Mouse (Mus musculus): ENCODE data around the gene Anln. TPM values are rescaled to one million over a fixed set of nuclear protein-coding genes. Genes with fewer than 3 reads are reported as not detected.

The Anln gene
- polyA plus RNA-seq (2015; fragmentation: Illumina TruSeq; extraction: RNeasy Lipid Tissue Mini Kit (QIAGEN cat#74804); ENCODE audit: insufficient read depth, low replicate concordance) = 8.2 TPM

GRCm38 (mm10) chr9:22389021-22389476 lies at the start of gene Anln:
TSS of gene Anln (minus strand) at chr9:22389188.

GRCm38 (mm10) chr9:22411002-22411857 lies 22.2 kb upstream of the Anln start, which contains the start of gene 9530077C05Rik:
TSS of gene 9530077C05Rik (plus strand) at chr9:22411513.

GRCm38 (mm10) chr9:22307156-22307919 lies 81.7 kb downstream of the Anln start, which contains the start of gene Zfp810:
TSS of gene Zfp810 (minus strand) at chr9:22307648.

Other genes starting within 250 kb of the Anln start
- gene Pigyl, start 232.3 kb downstream of the Anln start, polyA plus RNA-seq (2015; fragmentation: Illumina TruSeq; extraction: RNeasy Lipid Tissue Mini Kit (QIAGEN cat#74804); ENCODE audit: insufficient read depth, low replicate concordance) = 7.4 TPM
- gene Zfp872, start 201.1 kb downstream of the Anln start, polyA plus RNA-seq (2015; fragmentation: Illumina TruSeq; extraction: RNeasy Lipid Tissue Mini Kit (QIAGEN cat#74804); ENCODE audit: insufficient read depth, low replicate concordance) = 0.07 TPM
- gene Zfp809, start 163.5 kb downstream of the Anln start, polyA plus RNA-seq (2015; fragmentation: Illumina TruSeq; extraction: RNeasy Lipid Tissue Mini Kit (QIAGEN cat#74804); ENCODE audit: insufficient read depth, low replicate concordance) = 82.7 TPM
- 2.8 TPM for gene Zfp599, start 129.3 kb downstream of the Anln start, polyA plus RNA-seq (2015; fragmentation: Illumina TruSeq; extraction: RNeasy Lipid Tissue Mini Kit (QIAGEN cat#74804); ENCODE audit: insufficient read depth, low replicate concordance)
- gene Zfp810, start 81.5 kb downstream of the Anln start, polyA plus RNA-seq (2015; fragmentation: Illumina TruSeq; extraction: RNeasy Lipid Tissue Mini Kit (QIAGEN cat#74804); ENCODE audit: insufficient read depth, low replicate concordance) = 21.3 TPM
- gene 9530077C05Rik, start 22.3 kb upstream of the Anln start, polyA plus RNA-seq (2015; fragmentation: Illumina TruSeq; extraction: RNeasy Lipid Tissue Mini Kit (QIAGEN cat#74804); ENCODE audit: insufficient read depth, low replicate concordance) = 1.6 TPM
- gene Gm17545, start 65.1 kb upstream of the Anln start, polyA plus RNA-seq (2015; fragmentation: Illumina TruSeq; extraction: RNeasy Lipid Tissue Mini Kit (QIAGEN cat#74804); ENCODE audit: insufficient read depth, low replicate concordance) = not detected
- gene Rp9, start 80.6 kb upstream of the Anln start, polyA plus RNA-seq (2015; fragmentation: Illumina TruSeq; extraction: RNeasy Lipid Tissue Mini Kit (QIAGEN cat#74804); ENCODE audit: insufficient read depth, low replicate concordance) = 93.7 TPM
- 18.8 TPM for gene Bbs9, start 86.5 kb upstream of the Anln start, polyA plus RNA-seq (2015; fragmentation: Illumina TruSeq; extraction: RNeasy Lipid Tissue Mini Kit (QIAGEN cat#74804); ENCODE audit: insufficient read depth, low replicate concordance)